Comparison of ENCODE assay signal across 8 mouse cellular contexts in genomic region chr9:52047129-52047820, GRCm38 (mm10). TPM values are rescaled to one million over a fixed set of nuclear protein-coding genes. Genes with fewer than 3 reads are reported as not detected.
DNase-seq lines count a peak whose midpoint lies in the region; ATAC-seq and TF ChIP-seq lines count a peak whose summit lies in the region.

Rdx (plus strand) TSS chr9:52047173.

- H3K36me3 ChIP-seq in hindbrain, embryonic 16.5 days (ENCODE audit: control insufficient read depth, insufficient read depth, low read length): no peaks in the 10 kb centered on the region
- no peaks in the 10 kb centered on the region for H3K36me3 ChIP-seq in limb, embryonic 12.5 days
- no peaks in the 10 kb centered on the region for H3K36me3 ChIP-seq in myocyte (ENCODE audit: control insufficient read depth, insufficient read depth)

- peak within 1 kb of the TSS; percentile 99 for H3ac ChIP-seq in myocyte (ENCODE audit: control insufficient read depth, insufficient read length)

- peak within 1 kb of the TSS; percentile 97 for H3K27ac ChIP-seq in hindbrain, embryonic 16.5 days (ENCODE audit: low read depth, low read length)
- H3K27ac ChIP-seq in limb, embryonic 12.5 days: peak within 1 kb of the TSS; percentile 100

- ATAC-seq in hindbrain, embryonic 16.5 days: 0 out of 2 replicates have a peak, but pooled peaks have one; percentile 17
- ATAC-seq in limb, embryonic 12.5 days (ENCODE audit: insufficient number of reproducible peaks, insufficient read depth, low FRiP score, low TSS enrichment, low read depth): peak; percentile 5; the same call in 1 of the 2 replicates

- H3K27me3 ChIP-seq in hindbrain, embryonic 16.5 days (replicated peaks; ENCODE audit: control insufficient read depth, insufficient read depth, low read length): no peaks in the 10 kb centered on the region
- H3K27me3 ChIP-seq in limb, embryonic 12.5 days: no peaks in the 10 kb centered on the region
- no peaks in the 10 kb centered on the region for H3K27me3 ChIP-seq in myocyte (ENCODE audit: control insufficient read depth, insufficient read depth, insufficient read length)

- peak; percentile 10 for DNase-seq in ovary, postnatal 10 days (ENCODE audit: low spot score)
- no peak for DNase-seq in ovary, adult 18-20 months (ENCODE audit: low spot score)
- peak; percentile 28 for DNase-seq in cerebellum, adult 9-11 months
- no peak for DNase-seq in gastrocnemius, adult 8-10 months (ENCODE audit: low spot score in 2 of 2)
- no peak for DNase-seq in Muller cell, postnatal 12 days (ENCODE audit: inconsistent ontology term)

- peaks cover 37% of the 10 kb centered on the region for H3K79me2 ChIP-seq in myocyte (ENCODE audit: control insufficient read depth, insufficient read depth)

- peaks cover 21% of the 10 kb centered on the region for H3K4me1 ChIP-seq in hindbrain, embryonic 16.5 days (ENCODE audit: control insufficient read depth, insufficient read depth, low read depth, low read length)
- H3K4me1 ChIP-seq in limb, embryonic 12.5 days (replicated peaks): peaks cover 25% of the 10 kb centered on the region

- peak within 1 kb of the TSS; percentile 99 for H3K9ac ChIP-seq in hindbrain, embryonic 16.5 days (ENCODE audit: low read depth, low read length)
- H3K9ac ChIP-seq in limb, embryonic 12.5 days (replicated peaks): peak within 1 kb of the TSS; percentile 99

- H3K4me2 ChIP-seq in hindbrain, embryonic 16.5 days (ENCODE audit: low read length): peak within 1 kb of the TSS; percentile 68
- peak within 1 kb of the TSS; percentile 65 for H3K4me2 ChIP-seq in limb, embryonic 12.5 days
- peak within 1 kb of the TSS; percentile 75 for H3K4me2 ChIP-seq in myocyte (ENCODE audit: low read depth)

- 3% methylated on average over 17 of the region's 17 CpGs for WGBS in hindbrain, embryonic 16.5 days
- 1% methylated on average over 17 of the region's 17 CpGs for WGBS in limb, embryonic 12.5 days

- H3K4me3 ChIP-seq in hindbrain, embryonic 16.5 days (ENCODE audit: low read length): peak within 1 kb of the TSS; percentile 96
- H3K4me3 ChIP-seq in limb, embryonic 12.5 days (replicated peaks): peak within 1 kb of the TSS; percentile 94
- H3K4me3 ChIP-seq in myocyte: peak within 1 kb of the TSS; percentile 42

- no peak for TF ChIP-seq POLR2A in myocyte (IDR thresholded peaks at IDR 0.05; ENCODE audit: insufficient read length, low read depth)

- H3K9me3 ChIP-seq in hindbrain, embryonic 16.5 days (ENCODE audit: control insufficient read depth, low read length): no peaks in the 10 kb centered on the region
- no peaks in the 10 kb centered on the region for H3K9me3 ChIP-seq in limb, embryonic 12.5 days

TF ChIP-seq in myocyte, 11 proteins besides CTCF, POLR2A, EP300 and RAD21:
- TF ChIP-seq E2F4 (IDR thresholded peaks at IDR 0.05; ENCODE audit: insufficient read depth) (no peak), USF1 (IDR thresholded peaks at IDR 0.05; ENCODE audit: low read depth) (no peak), TCF3 (IDR thresholded peaks at IDR 0.05; ENCODE audit: insufficient read length, low read depth) (no peak), MYOG (IDR thresholded peaks at IDR 0.05; ENCODE audit: control insufficient read depth in 1 of 3, insufficient read depth in 1 of 3, insufficient read length in 2 of 3, low read depth in 2 of 3) (no peak), TCF12 (IDR thresholded peaks at IDR 0.05; ENCODE audit: insufficient read depth, poor library complexity, severe bottlenecking) (no peak), MAX (IDR thresholded peaks at IDR 0.05; ENCODE audit: low read depth) (no peak), POLR2AphosphoS2 (IDR thresholded peaks at IDR 0.05; ENCODE audit: insufficient read length, low read depth) (no peak), SRF (IDR thresholded peaks at IDR 0.05; ENCODE audit: control insufficient read depth, insufficient read length, low read depth) (no peak), CEBPB (IDR thresholded peaks at IDR 0.05; ENCODE audit: insufficient read depth, poor library complexity, severe bottlenecking) (no peak), REST (IDR thresholded peaks at IDR 0.05; ENCODE audit: insufficient read depth, insufficient read length) (no peak), MYOD1 (IDR thresholded peaks at IDR 0.05; ENCODE audit: control insufficient read depth in 1 of 3, insufficient read length in 2 of 3, low read depth in 2 of 3) (no peak)
TF ChIP-seq in myocyte: peak in this region for 0.

RNA-seq across cellular contexts. Expression of gene Rdx, which starts in this region (rescaled TPM):
- 100 to 1,000 TPM; 110 to 119 (median 115) TPM for total RNA-seq in gastrocnemius, adult 8-10 months (2022)
- 70.7 and 71.5 TPM in 2 replicates for polyA plus RNA-seq in hindbrain, embryonic 16.5 days (2015; fragmentation: Nextera tagmentation; extraction: Ambion mirVana)
- 153 and 159 TPM in 2 replicates for polyA plus RNA-seq in limb, embryonic 12.5 days (2016; fragmentation: Nextera tagmentation; extraction: Ambion mirVana)
- 28.7 TPM for polyA plus RNA-seq in myocyte (2012; fragmentation: generic; extraction: Trizol)

Comparison
In these comparisons a context has a peak if more than half of its experiments do, and no peak if none do; other contexts are left out.
1. DNase-seq: peak in ovary, postnatal 10 days (single experiment) and cerebellum, adult 9-11 months (single experiment); none in ovary, adult 18-20 months (single experiment), gastrocnemius, adult 8-10 months (0 of 2) and Muller cell, postnatal 12 days (single experiment).
2. H3K4me3 ChIP-seq: peak in every context shown above with its lines; median percentile 96 in hindbrain, embryonic 16.5 days; 94 in limb, embryonic 12.5 days; 42 in myocyte.
3. Peak in every context shown above with its lines, with median percentiles within 50 percentile points of each other: H3K4me2 ChIP-seq.